Mouse (Mus musculus) intestine, embryonic 15.5 days (tissue): ENCODE results near the gene Atxn1. TPM values are rescaled to one million over a fixed set of nuclear protein-coding genes. Genes with fewer than 3 reads are reported as not detected.

ENCODE experiments used
- ATAC-seq: fragments of 200-750 bp; cut with Nextera tagmentation; 2 replicates; pipeline ENCODE4 v1.8.0; 2017; ENCODE audit warnings: moderate TSS enrichment, moderate library complexity
- H3K27ac ChIP-seq: fragments of 300-500 bp; sonication (generic); 2 replicates; pipeline ENCODE4 v1.5.1; 2015; ENCODE audit warnings: mild to moderate bottlenecking, inconsistent platforms
- H3K27me3 ChIP-seq: fragments of 300-500 bp; sonication (generic); replicated peaks from 2 replicates; pipeline ENCODE4 v1.6.1; 2015; ENCODE audit warnings: inconsistent platforms
- H3K36me3 ChIP-seq: fragments of 300-500 bp; sonication (generic); 2 replicates; pipeline ENCODE4 v1.6.1; 2015; ENCODE audit warnings: inconsistent platforms
- H3K4me1 ChIP-seq: fragments of 300-500 bp; sonication (generic); replicated peaks from 2 replicates; pipeline ENCODE4 v1.6.1; 2015; ENCODE audit warnings: inconsistent platforms
- H3K4me2 ChIP-seq: fragments of 300-500 bp; sonication (generic); replicated peaks from 2 replicates; pipeline ENCODE4 v1.6.1; 2015; ENCODE audit warnings: mild to moderate bottlenecking, inconsistent platforms
- H3K4me3 ChIP-seq: fragments of 300-500 bp; sonication (generic); replicated peaks from 2 replicates; pipeline ENCODE4 v1.5.1; 2015; ENCODE audit warnings: inconsistent platforms
- H3K9ac ChIP-seq: fragments of 300-500 bp; sonication (generic); 2 replicates; pipeline ENCODE4 v1.6.1; 2015; ENCODE audit warnings: inconsistent platforms
- H3K9me3 ChIP-seq: fragments of 300-500 bp; sonication (generic); 2 replicates; pipeline ENCODE4 v1.6.1; 2016; ENCODE audit warnings: inconsistent platforms
- WGBS: fragments of 180-500 bp; shearing (Covaris S2); methylation state at CpG from one replicate; pipeline ENCODE4 v1.1.7; 2015; 5-methylcytosine and 5-hydroxymethylcytosine counted together
- polyA plus RNA-seq: library from polyadenylated mRNA; unstranded; fragments of >200 nt; fragmentation: Nextera tagmentation; extraction: Ambion mirVana; gene quantifications from 2 replicates; pipeline ENCODE4 v1.2.1, GENCODE M21; 2015

Gene Atxn1
- polyA plus RNA-seq, 1 experiment from 2014 or later: 5.7 TPM

DNA sequence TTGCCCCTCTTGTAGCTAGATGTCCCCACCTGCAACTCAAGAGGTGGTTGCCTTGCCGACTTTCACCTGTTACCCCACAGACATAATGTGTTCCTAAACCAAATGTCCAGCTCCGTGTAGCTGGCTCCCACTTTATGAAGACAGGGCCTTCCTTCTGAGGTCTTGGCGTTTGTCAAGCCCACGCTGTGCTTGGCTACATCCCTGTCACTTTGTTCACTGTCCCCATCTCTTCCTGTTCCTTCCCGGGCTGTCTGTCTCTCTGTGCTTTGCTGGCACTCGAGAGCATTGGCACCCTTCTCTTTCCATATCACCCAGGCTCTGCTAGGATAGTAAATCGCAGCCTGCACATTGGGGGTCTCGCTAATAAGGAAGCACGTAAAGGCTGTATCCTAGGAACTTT lies 426.7 kb downstream of the Atxn1 start:
- Histone ChIP-seq H3K27me3 (no peaks in the 10 kb centered on the region), H3K4me3 (no peak overlapping the region), H3K9me3 (no peaks in the 10 kb centered on the region), H3K4me1 (no peaks in the 10 kb centered on the region; the same call in 1 of the 2 replicates), H3K9ac (no peak overlapping the region), H3K36me3 (no peaks in the 10 kb centered on the region), H3K27ac (no peak overlapping the region), H3K4me2 (no peak overlapping the region)
- ATAC-seq: no peak
- WGBS: 83% methylated on average over 9 of the region's 9 CpGs

DNA sequence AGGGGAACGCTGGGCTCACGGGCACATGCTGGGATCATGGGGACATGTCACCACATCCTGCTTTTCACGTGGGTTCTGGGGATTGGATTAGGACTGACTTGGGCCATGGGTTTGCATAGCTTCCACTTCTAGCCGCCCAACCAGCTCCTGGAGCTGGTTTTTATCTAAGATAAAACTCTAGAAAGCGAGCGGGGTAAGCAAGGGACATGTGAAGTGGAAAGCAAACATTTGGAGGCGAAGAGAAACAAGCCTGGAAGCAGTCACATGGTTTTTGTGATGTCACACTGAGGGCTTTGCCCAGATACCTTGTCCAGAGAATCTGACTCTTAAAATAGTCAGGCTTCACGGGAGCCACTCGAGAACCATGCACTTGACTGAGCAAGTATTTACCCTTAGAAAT lies 427.7 kb downstream of the Atxn1 start:
- Histone ChIP-seq H3K9ac (no peak overlapping the region), H3K4me2 (no peak overlapping the region), H3K27me3 (no peaks in the 10 kb centered on the region), H3K9me3 (no peaks in the 10 kb centered on the region), H3K4me3 (no peak overlapping the region), H3K36me3 (no peaks in the 10 kb centered on the region), H3K27ac (no peak overlapping the region), H3K4me1 (no peaks in the 10 kb centered on the region; the same call in 1 of the 2 replicates)
- 72% methylated on average over 9 of the region's 9 CpGs for WGBS
- ATAC-seq: no peak

DNA sequence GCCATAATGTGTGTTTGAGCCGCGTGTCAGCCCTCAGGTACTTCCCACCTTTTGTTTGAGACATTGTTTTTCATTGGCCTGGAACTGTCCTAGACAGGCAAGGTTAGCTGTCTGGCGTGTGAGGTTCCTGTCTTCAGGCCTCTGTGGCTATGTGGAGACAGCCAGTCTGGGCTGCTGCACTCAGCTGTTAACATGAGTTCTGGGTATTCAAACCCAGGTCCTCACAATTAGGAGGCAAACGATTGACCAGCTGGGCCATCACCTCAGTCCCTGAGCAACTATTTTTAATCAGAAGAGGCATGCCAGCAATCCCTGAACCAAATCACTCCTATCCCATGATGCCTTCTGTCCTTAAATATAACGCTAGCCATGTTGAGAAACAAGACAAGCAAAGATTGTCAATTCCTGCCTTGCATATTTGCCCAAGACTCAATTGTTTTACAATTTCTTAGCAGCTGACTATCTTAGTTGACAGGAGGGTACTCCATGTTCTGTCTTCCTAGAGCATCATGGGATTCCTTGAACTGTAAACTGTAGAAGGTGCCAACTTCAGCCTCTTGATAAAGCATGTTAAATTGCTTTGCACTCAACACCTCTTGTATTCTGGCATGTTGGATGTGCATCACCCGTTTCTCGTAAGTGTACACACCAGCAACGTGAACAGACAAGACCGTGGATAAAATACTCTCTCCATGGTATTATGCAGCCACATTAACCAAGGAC lies 428.9 kb downstream of the Atxn1 start:
- no peak overlapping the region for H3K9ac ChIP-seq
- no peaks in the 10 kb centered on the region for H3K36me3 ChIP-seq
- H3K27ac ChIP-seq: no peak overlapping the region
- H3K4me1 ChIP-seq: peaks cover 4% of the 10 kb centered on the region
- no peak overlapping the region for H3K4me3 ChIP-seq
- no peaks in the 10 kb centered on the region for H3K9me3 ChIP-seq
- ATAC-seq: no peak
- no peak overlapping the region for H3K4me2 ChIP-seq
- no peaks in the 10 kb centered on the region for H3K27me3 ChIP-seq
- 84% methylated on average over 9 of the region's 9 CpGs for WGBS

DNA sequence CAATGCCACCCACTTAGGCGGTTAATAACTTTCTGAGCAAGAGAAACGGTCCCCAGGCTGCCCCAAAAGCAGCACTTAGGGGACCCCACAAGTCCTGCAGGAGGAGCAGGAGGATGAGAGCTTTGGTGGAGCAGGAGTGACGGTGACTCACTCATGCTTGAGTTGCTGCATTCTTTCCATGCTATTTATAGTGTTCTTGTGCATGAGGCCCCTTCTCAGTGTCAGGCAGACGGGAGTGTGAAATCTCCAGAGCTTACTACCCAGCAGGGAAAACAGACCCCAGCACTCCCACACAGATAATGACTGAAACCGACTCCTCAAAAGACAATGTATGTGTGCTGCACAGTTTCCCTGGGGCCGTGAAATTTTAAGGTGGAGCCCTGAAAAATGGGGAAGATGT lies 434.1 kb downstream of the Atxn1 start:
- peak; percentile 61 for ATAC-seq
- Histone ChIP-seq H3K9ac (no peak overlapping the region), H3K36me3 (no peaks in the 10 kb centered on the region), H3K4me1 (peaks cover 9% of the 10 kb centered on the region), H3K27ac (peak overlapping the region; percentile 64), H3K27me3 (no peaks in the 10 kb centered on the region), H3K9me3 (no peaks in the 10 kb centered on the region), H3K4me3 (no peak overlapping the region), H3K4me2 (no peak overlapping the region)
- 24% methylated on average over 6 of the region's 6 CpGs for WGBS

DNA sequence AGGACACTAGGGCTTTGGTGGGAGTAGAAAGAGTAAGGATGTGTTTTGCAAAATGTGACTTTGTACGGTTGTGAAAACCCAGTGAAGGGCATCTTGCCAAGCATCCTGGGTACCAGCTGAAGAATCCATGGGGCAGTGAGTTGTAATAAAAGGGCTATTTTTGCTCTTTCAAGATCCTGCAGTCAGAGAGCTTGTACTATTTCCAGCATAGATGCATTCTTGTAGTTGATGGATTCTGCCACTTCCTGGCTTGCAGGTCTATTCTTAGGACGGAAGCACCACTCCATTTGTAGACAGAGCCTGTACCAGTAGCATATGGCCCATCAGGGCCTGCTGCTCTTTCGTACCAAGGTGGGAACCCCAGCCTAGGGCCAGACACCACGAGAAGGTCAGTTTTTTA lies 436.0 kb downstream of the Atxn1 start:
- ATAC-seq: no peak
- H3K27me3 ChIP-seq: no peaks in the 10 kb centered on the region
- no peaks in the 10 kb centered on the region for H3K36me3 ChIP-seq
- H3K4me1 ChIP-seq: peaks cover 9% of the 10 kb centered on the region
- H3K4me3 ChIP-seq: no peak overlapping the region
- H3K4me2 ChIP-seq: no peak overlapping the region
- H3K9me3 ChIP-seq: no peaks in the 10 kb centered on the region
- WGBS: 80% methylated on average over 4 of the region's 4 CpGs
- H3K9ac ChIP-seq: no peak overlapping the region
- H3K27ac ChIP-seq: no peak overlapping the region

DNA sequence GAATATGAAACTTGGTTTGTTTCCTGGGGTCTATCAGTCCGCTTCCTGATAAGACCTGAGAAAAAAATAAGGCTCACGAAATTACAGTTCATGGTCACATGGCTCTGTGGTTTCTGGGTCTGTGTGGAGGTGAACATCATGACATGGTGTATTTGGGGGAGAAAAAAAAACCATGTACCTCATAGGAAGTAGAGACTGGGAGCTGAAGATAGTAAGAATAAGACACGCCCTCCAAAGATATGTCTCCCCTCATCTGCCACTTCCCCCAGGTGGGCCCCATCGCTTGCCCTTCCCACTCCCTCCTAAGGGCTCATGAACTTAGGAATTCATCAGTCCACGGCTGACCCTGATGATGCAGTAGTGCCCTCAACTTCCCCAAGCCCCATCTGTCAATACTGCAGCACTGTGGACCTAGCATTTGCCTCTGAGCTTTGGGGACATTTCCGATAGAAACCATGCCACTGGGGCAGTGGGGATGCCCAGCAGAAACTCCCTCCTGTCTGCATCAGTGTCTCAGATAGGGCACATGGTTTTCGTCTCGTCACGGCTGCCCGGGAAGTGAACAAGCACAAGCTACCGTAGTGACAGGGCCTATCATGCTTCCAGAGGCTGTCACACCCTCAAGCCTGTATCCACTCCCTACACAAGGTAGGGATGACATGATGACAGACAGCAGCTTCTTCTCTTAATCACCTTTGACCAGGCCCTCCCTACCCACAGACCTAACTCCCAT lies 437.4 kb downstream of the Atxn1 start:
- peak; percentile 84 for ATAC-seq
- 70% methylated on average over 11 of the region's 11 CpGs for WGBS
- peaks cover 9% of the 10 kb centered on the region for H3K4me1 ChIP-seq

DNA sequence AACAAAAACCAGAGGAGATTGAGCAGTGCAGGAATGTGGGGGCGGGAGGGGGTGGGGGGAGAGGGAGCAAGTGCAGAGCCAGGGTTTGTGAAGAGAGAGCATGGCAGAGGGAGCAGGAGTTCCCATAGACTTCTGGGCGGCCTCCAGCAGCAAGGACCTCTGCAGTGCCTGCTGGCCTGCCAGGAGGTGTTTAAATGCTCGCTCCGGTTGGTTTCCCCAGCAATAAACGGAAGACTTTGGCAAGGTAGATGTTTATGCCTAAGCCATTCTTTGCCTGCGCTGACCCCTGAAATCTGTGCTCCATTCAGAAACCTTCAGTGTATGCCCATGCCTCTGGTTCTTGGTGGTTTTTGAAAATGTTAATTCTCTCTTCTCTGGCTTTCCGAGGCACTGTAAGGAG lies 438.6 kb downstream of the Atxn1 start:
- no peak overlapping the region for H3K4me3 ChIP-seq
- WGBS: 58% methylated on average over 7 of the region's 7 CpGs
- H3K36me3 ChIP-seq: no peaks in the 10 kb centered on the region
- no peak for ATAC-seq
- H3K4me1 ChIP-seq: peaks cover 8% of the 10 kb centered on the region
- H3K27me3 ChIP-seq: no peaks in the 10 kb centered on the region
- H3K4me2 ChIP-seq: no peak overlapping the region
- H3K9ac ChIP-seq: no peak overlapping the region
- H3K9me3 ChIP-seq: no peaks in the 10 kb centered on the region
- H3K27ac ChIP-seq: 0 out of 2 replicates have a peak overlapping the region, but pooled peaks have one; percentile 36

More for the DNA sequence above, 437.4 kb downstream of the Atxn1 start:
- Histone ChIP-seq H3K9me3 (no peaks in the 10 kb centered on the region), H3K4me3 (no peak overlapping the region), H3K9ac (no peak overlapping the region), H3K27me3 (no peaks in the 10 kb centered on the region), H3K4me2 (no peak overlapping the region), H3K36me3 (no peaks in the 10 kb centered on the region), H3K27ac (no peak overlapping the region)

DNA sequence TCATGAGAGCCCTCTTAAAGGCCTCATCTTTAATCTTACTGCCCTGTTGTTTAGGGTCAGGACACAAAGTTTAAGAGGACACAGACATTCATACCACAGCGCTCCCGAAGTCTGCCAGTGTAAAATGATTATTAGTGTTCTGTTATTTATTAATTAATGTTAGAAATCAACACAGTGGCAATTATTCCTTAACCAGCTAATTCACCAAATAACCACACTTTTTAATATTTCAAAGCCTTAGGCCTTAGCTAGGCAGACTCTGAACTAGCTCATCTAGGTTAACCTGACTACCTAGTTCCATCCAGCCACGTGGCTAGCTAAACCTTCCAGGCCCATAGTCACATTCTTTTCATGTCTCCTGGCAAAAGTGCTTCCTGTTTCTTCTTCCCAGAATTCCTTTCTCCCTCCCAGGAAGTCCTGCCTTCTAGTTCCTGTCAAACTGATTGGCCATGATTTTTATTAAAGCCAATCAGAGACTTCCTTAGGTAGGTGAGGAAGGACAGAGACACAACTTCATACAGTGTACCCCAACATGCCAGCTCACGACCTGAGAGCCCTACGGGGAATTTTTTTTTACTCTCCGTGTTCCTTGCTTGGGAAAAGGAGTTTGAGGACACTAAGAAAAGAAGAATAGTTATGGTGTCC lies 439.9 kb downstream of the Atxn1 start:
- Histone ChIP-seq H3K9me3 (no peaks in the 10 kb centered on the region), H3K4me3 (no peak overlapping the region), H3K4me2 (no peak overlapping the region), H3K27me3 (no peaks in the 10 kb centered on the region), H3K9ac (no peak overlapping the region), H3K36me3 (no peaks in the 10 kb centered on the region), H3K4me1 (no peaks in the 10 kb centered on the region), H3K27ac (no peak overlapping the region)
- WGBS: 89% methylated on average over 6 of the region's 6 CpGs
- ATAC-seq: no peak

DNA sequence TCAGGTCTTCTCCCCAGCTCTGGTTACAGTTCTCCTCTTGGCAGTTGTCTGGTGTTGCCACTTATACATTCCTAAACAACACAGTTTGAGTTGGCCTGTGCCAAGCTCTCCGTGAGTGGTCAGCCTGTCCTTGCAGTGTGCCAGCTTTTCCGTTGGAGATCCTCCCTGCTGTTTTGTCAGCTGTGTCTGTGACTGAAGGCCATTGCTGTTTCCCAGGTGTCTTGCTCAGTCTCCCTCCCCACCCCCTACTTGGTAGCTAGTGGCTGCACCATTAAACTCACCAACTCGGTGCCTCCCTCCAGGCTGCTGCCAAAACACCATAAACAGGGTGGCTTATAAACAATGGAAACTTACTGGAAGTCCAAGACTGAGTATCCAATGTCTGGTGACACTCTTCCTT lies 440.5 kb downstream of the Atxn1 start:
- no peak overlapping the region for H3K4me2 ChIP-seq
- H3K9ac ChIP-seq: no peak overlapping the region
- H3K27me3 ChIP-seq: no peaks in the 10 kb centered on the region
- no peaks in the 10 kb centered on the region for H3K36me3 ChIP-seq
- H3K4me1 ChIP-seq: no peaks in the 10 kb centered on the region
- no peak overlapping the region for H3K27ac ChIP-seq
- no peak overlapping the region for H3K4me3 ChIP-seq
- ATAC-seq: no peak
- 64% methylated on average over 3 of the region's 3 CpGs for WGBS
- H3K9me3 ChIP-seq: no peaks in the 10 kb centered on the region

DNA sequence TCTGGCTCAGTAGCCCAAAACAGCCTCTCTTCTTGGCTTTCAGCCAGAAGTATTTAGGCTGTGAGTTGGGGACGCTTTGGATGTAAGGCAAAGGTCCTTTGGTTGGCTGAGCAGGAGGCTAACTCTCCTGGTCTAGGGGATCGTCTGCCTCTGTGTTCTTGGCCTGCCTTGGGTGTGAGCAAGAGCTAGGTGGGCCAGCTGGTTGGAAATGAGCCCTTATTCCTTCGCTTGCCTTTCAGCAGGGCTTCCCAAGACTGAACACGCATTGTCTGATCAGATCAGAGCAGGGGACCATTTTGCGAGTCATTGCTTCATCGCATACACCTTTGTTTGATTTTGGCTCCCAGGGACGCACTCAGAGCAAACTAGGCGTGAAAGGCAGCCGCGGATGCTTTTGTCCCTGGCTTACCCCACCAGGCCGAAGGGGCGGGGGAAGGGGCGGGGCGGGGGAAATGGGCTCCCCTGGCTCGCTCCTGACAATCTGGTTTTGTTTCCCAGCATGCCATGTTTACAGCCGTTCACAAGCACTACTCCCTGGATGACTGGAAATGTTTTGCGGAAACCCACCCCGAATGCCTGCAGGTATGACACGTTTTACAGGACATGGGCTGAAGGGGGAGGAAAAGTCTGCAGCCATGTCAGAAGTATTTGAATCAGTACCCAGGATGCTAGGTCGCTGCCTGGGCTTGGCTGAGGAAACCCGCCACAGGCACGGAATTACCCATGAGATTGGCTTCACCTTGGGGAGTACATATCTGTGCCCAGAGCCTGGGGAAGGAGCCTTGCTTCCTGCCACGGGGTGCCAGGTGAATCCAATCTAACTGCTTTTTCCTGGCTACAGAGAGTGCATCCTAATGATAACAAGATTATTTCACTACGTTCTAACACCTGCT lies 448.1 kb downstream of the Atxn1 start:
- 14% methylated on average over 24 of the region's 24 CpGs for WGBS

DNA sequence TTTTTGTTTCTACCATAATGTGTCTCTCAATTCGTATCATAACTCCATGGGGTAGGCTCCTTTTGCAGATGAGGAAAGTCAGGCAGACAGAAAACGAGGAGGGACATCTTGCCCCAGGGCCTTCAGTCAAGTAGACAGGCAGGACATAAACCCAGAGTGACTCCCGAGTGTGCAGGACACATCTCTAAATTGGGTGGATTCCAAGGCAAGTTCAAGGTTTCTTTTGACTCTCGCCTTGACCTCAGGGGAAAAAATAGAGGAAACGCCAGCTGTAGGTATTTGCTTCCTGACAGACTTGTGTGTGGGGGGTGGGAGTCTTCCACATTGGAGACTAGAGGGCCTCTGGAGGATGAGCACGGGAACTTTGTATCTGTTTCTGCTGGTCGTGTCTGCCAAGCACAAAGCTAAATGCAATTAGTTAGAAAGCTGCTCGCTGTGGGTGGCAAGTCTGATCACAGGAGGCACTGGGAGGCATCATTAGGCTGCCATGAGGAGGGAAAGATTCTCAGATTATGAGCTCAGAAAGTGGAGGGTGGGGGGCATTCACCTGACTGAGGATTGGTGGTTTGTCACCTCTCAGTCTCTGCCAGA lies 449.9 kb downstream of the Atxn1 start:
- Histone ChIP-seq H3K4me3 (no peak overlapping the region), H3K27me3 (no peaks in the 10 kb centered on the region), H3K4me2 (no peak overlapping the region), H3K9me3 (no peaks in the 10 kb centered on the region), H3K27ac (no peak overlapping the region), H3K36me3 (no peaks in the 10 kb centered on the region), H3K9ac (no peak overlapping the region), H3K4me1 (peaks cover 36% of the 10 kb centered on the region)
- ATAC-seq: no peak
- 35% methylated on average over 8 of the region's 8 CpGs for WGBS

More for the DNA sequence above, 448.1 kb downstream of the Atxn1 start:
- H3K9me3 ChIP-seq: no peaks in the 10 kb centered on the region
- H3K9ac ChIP-seq: peak overlapping the region; percentile 32; the same call in 1 of the 2 replicates
- ATAC-seq: peak; percentile 56
- peak overlapping the region; percentile 15 for H3K4me3 ChIP-seq
- no peaks in the 10 kb centered on the region for H3K27me3 ChIP-seq
- no peaks in the 10 kb centered on the region for H3K36me3 ChIP-seq
- peak overlapping the region; percentile 63 for H3K4me2 ChIP-seq
- H3K27ac ChIP-seq: no peak overlapping the region
- H3K4me1 ChIP-seq: peaks cover 32% of the 10 kb centered on the region
